In the genomic region with DNA sequence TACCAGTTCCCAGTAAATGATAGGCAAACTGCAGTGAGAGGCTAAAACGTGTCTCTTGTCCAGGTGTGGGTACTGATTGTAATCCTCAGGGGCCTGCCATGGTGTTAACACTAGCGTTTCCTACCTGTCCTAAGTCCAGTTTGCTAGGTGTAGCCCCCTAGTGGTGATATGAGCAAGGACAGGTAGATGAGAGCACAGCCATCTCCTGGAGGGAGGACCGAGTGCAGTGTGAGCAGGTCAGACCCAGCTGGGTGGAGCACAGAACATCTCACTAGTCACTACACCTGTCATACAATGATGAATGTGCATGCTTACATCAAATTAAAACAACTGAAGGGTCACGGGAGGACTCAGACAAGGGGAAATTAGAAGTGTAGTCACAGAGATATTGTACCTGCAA, we compare ENCODE assay signal across 8 mouse cellular contexts.
A peak's percentile ranks its signal among the peaks of the same experiment; 100 is the strongest.
DNase-seq lines count a peak whose midpoint lies in the region; ATAC-seq and TF ChIP-seq lines count a peak whose summit lies in the region.
"Had no signal": no experiment of that assay in that cellular context is flagged by ENCODE, and none has a peak within 500 bp of the region (broad histone marks: within the 10 kb centered on the region; RNA-seq: fewer than 3 reads in every experiment).

No protein-coding gene starts in this region.

- no peak overlapping the region for H3K4me3 ChIP-seq in kidney, postnatal 0 days (replicated peaks; ENCODE audit: low read depth, low read length)
- H3K4me3 ChIP-seq in kidney, embryonic 15.5 days (replicated peaks) = no peak overlapping the region
- H3K4me3 ChIP-seq in G1E (ENCODE audit: low read depth, low read length) = no peak overlapping the region
- H3K4me3 ChIP-seq: erythroblast, embryonic 14.5 days had no signal

- H3K9me3 ChIP-seq in kidney, postnatal 0 days (replicated peaks; ENCODE audit: low read length) = no peaks in the 10 kb centered on the region
- H3K9me3 ChIP-seq in kidney, embryonic 15.5 days (replicated peaks) = no peaks in the 10 kb centered on the region
- no peaks in the 10 kb centered on the region for H3K9me3 ChIP-seq in G1E (replicated peaks)

- ATAC-seq in kidney, postnatal 0 days (replicated peaks; ENCODE audit: low FRiP score, low read depth) = no peak
- no peak for ATAC-seq in kidney, embryonic 15.5 days (replicated peaks; ENCODE audit: low FRiP score)
- no peak for ATAC-seq in G1E (ENCODE audit: extremely low read depth, insufficient number of reproducible peaks, low FRiP score, poor library complexity, severe bottlenecking)
- ATAC-seq in megakaryocyte-erythroid progenitor cell, adult 5-6 weeks (replicated peaks; ENCODE audit: low FRiP score, low TSS enrichment, poor library complexity, severe bottlenecking) = peak; percentile 81

- no peak overlapping the region for H3K9ac ChIP-seq in kidney, postnatal 0 days (ENCODE audit: low read depth, low read length)
- no peak overlapping the region for H3K9ac ChIP-seq in kidney, embryonic 15.5 days

- no peaks in the 10 kb centered on the region for H3K36me3 ChIP-seq in kidney, postnatal 0 days (ENCODE audit: insufficient read depth, low read length)
- H3K36me3 ChIP-seq in kidney, embryonic 15.5 days = no peaks in the 10 kb centered on the region
- no peaks in the 10 kb centered on the region for H3K36me3 ChIP-seq in G1E (replicated peaks)

- H3K4me1 ChIP-seq in kidney, postnatal 0 days (replicated peaks; ENCODE audit: insufficient read depth, low read length) = no peaks in the 10 kb centered on the region
- peaks cover 8% of the 10 kb centered on the region; the same call in 1 of the 2 replicates for H3K4me1 ChIP-seq in kidney, embryonic 15.5 days
- peaks cover 25% of the 10 kb centered on the region for H3K4me1 ChIP-seq in G1E (ENCODE audit: insufficient read depth, low read depth, low read length)

- H3K4me2 ChIP-seq in kidney, postnatal 0 days (ENCODE audit: low read length) = no peak overlapping the region
- no peak overlapping the region for H3K4me2 ChIP-seq in kidney, embryonic 15.5 days

- TF ChIP-seq CTCF in kidney, postnatal 0 days (IDR thresholded peaks at IDR 0.05; ENCODE audit: low read depth) = peak; percentile 56
- peak; percentile 53; the same call in 1 of the 2 replicates for TF ChIP-seq CTCF in G1E (IDR thresholded peaks at IDR 0.05; ENCODE audit: low read depth, low read length)

- no peak overlapping the region for H3K27ac ChIP-seq in kidney, postnatal 0 days
- H3K27ac ChIP-seq in kidney, embryonic 15.5 days = no peak overlapping the region

- no peak for DNase-seq in kidney, postnatal 0 days (ENCODE audit: low spot score)
- no peak for DNase-seq in G1E (ENCODE audit: low spot score)
- peak; percentile 29 for DNase-seq in brain, adult 2 months (ENCODE audit: low read depth, low spot score)
- no peak for DNase-seq in left cerebral cortex, adult 18-20 months (ENCODE audit: low spot score in 2 of 2)
- no peak for DNase-seq in left cerebral cortex, postnatal 10 days (ENCODE audit: extremely low spot score in 1 of 2, low spot score in 2 of 2)

- no peaks in the 10 kb centered on the region for H3K27me3 ChIP-seq in kidney, postnatal 0 days (ENCODE audit: insufficient read depth, low read length)
- H3K27me3 ChIP-seq in kidney, embryonic 15.5 days = no peaks in the 10 kb centered on the region
- no peaks in the 10 kb centered on the region for H3K27me3 ChIP-seq in G1E (ENCODE audit: insufficient read depth, low read length)

- intact Hi-C loops in left cerebral cortex, postnatal 10 days (cut with DNase I) = no loop called here

- WGBS in kidney, postnatal 0 days = 74% methylated on average over 4 of the region's 4 CpGs
- WGBS in kidney, embryonic 15.5 days = 73% methylated on average over 4 of the region's 4 CpGs
